11 mouse cellular contexts compared by ENCODE assay signal in the genomic region with DNA sequence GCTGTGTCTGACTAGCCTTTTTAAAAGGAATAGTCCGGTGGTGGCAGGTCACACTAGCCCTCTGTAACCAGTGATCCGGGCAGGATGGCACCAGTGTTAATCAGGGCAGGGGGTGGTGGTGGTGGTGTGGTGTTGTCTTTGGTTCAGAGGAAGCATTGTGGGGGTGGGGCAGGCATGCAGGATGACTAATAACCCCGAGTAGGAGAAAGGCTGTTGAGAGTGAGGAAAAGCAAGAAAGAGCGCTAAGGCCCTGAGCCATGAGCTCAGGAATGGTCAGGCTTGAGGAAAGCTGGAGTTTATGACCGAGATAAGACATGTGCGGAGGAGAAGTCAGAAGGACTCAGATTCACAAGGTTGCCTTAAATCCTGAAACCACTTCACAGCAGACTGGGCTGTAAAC.
DNase-seq lines count a peak whose midpoint lies in the region; ATAC-seq and TF ChIP-seq lines count a peak whose summit lies in the region.
"Had no signal": no experiment of that assay in that cellular context is flagged by ENCODE, and none has a peak within 500 bp of the region (broad histone marks: within the 10 kb centered on the region; RNA-seq: fewer than 3 reads in every experiment).

No protein-coding gene starts in this region.

- ATAC-seq in activated CD4-positive, CD25-positive, alpha-beta regulatory T cell, adult 4 months, result no peak
- ATAC-seq: midbrain, embryonic 16.5 days had no signal

- peak overlapping the region; percentile 17; the same call in 1 of the 2 replicates for H3K9ac ChIP-seq in heart, adult 2 months (ENCODE audit: low read depth, low read length)

- WGBS in heart, adult 2 months, result 39% methylated on average over 6 of the region's 6 CpGs

- H3K27ac ChIP-seq in heart, adult 2 months, result peak overlapping the region; percentile 60

- intact Hi-C loops in heart, adult 2 months (cut with DNase I), result no loop called here
- intact Hi-C loops in heart, postnatal 10 days (cut with DNase I), result loop anchor here (5.0 kb wide), 2 partner anchors 66 to 134 kb away; no protein-coding TSS in a partner anchor

- H3K4me3 ChIP-seq in heart, adult 2 months, result no peak overlapping the region

- H3K4me1 ChIP-seq in heart, adult 2 months (ENCODE audit: control insufficient read depth, insufficient read depth, low read length), result peaks cover 31% of the 10 kb centered on the region

- H3K27me3 ChIP-seq in heart, adult 2 months (ENCODE audit: control insufficient read depth, insufficient read depth, low read length), result no peaks in the 10 kb centered on the region
- H3K27me3 ChIP-seq: CH12.LX had no signal

- peaks cover 4% of the 10 kb centered on the region for H3K79me2 ChIP-seq in heart, adult 2 months (replicated peaks; ENCODE audit: control insufficient read depth, insufficient read depth, low read length)

- no peak for TF ChIP-seq POLR2A in heart, adult 2 months (IDR thresholded peaks at IDR 0.05; ENCODE audit: insufficient read depth, low read depth, low read length)

- no peak for TF ChIP-seq EP300 in heart, adult 2 months (IDR thresholded peaks at IDR 0.05; ENCODE audit: insufficient read depth, low read depth, low read length)

- no peak for TF ChIP-seq CTCF in heart, adult 2 months (IDR thresholded peaks at IDR 0.05)

- H3K36me3 ChIP-seq in heart, adult 2 months (ENCODE audit: control insufficient read depth, insufficient read depth, low read length), result peaks cover under 1% of the 10 kb centered on the region

- no peak for DNase-seq in heart, adult 2 months
- DNase-seq in heart, postnatal 10 days, result no peak
- DNase-seq in urinary bladder, postnatal 14 days (ENCODE audit: low spot score), result peak; percentile 68
- no peak for DNase-seq in urinary bladder, postnatal 4 days (ENCODE audit: low spot score in 2 of 2)
- peak; percentile 67 for DNase-seq in kidney, postnatal 10 days
- peak; percentile 63 for DNase-seq in yolk sac, embryonic 10.5 days (ENCODE audit: low spot score)
- no peak for DNase-seq in testis, postnatal 14 days (ENCODE audit: low spot score)
- DNase-seq: gastrocnemius, postnatal 36 days had no signal

Comparison
In these comparisons a context has a peak if more than half of its experiments do, and no peak if none do; other contexts are left out.
1. DNase-seq: peak in urinary bladder, postnatal 14 days (single experiment), kidney, postnatal 10 days (single experiment) and yolk sac, embryonic 10.5 days (single experiment); none in heart, adult 2 months (0 of 2), heart, postnatal 10 days (0 of 2), urinary bladder, postnatal 4 days (0 of 2) and testis, postnatal 14 days (single experiment).